Mouse (Mus musculus) layer of hippocampus, adult 18-20 months (tissue): Measurements from ENCODE around the gene Tmem19. TPM values are rescaled to one million over a fixed set of nuclear protein-coding genes. Genes with fewer than 3 reads are reported as not detected.

ENCODE experiments used
- DNase-seq, 2 experiments: peaks; one replicate each; pipeline ENCODE4 v3.0.0; 2022; ENCODE audit warnings: low spot score in 2 of 2
- total RNA-seq, 2 experiments: library from RNA; stranded (reverse); gene quantifications; 2 replicates each; pipeline ENCODE4 v1.2.3; 2021

Gene Tmem19
- total RNA-seq, 2 experiments from 2014 or later = 37.9 to 39.6 TPM

- DNase-seq = no peak
These were observed 49.6 kb downstream of the Tmem19 start for GRCm38 (mm10) chr10:115312732-115313131.

GRCm38 (mm10) chr10:115312194-115312593, 50.1 kb downstream of the Tmem19 start:
- DNase-seq = no peak

- DNase-seq = no peak
These were observed 50.9 kb downstream of the Tmem19 start for GRCm38 (mm10) chr10:115311263-115311965.

- DNase-seq = no peak
These were observed 53.1 kb downstream of the Tmem19 start for GRCm38 (mm10) chr10:115309191-115309590.

- DNase-seq = no peak
These were observed 54.9 kb downstream of the Tmem19 start for GRCm38 (mm10) chr10:115307331-115307875.

GRCm38 (mm10) chr10:115298683-115299082, 63.6 kb downstream of the Tmem19 start:
- DNase-seq = no peak

- no peak for DNase-seq
These were observed 64.7 kb downstream of the Tmem19 start for GRCm38 (mm10) chr10:115297582-115297981.

- DNase-seq = no peak
These were observed 65.8 kb downstream of the Tmem19 start for GRCm38 (mm10) chr10:115296401-115296935.

GRCm38 (mm10) chr10:115295162-115295561, 67.1 kb downstream of the Tmem19 start:
- no peak for DNase-seq

- DNase-seq = no peak
These were observed 67.6 kb downstream of the Tmem19 start for GRCm38 (mm10) chr10:115294715-115295114.

GRCm38 (mm10) chr10:115293946-115294345, 68.4 kb downstream of the Tmem19 start:
- peak in 1 of 2 experiments; percentile 44 for DNase-seq

GRCm38 (mm10) chr10:115290671-115291070, 71.6 kb downstream of the Tmem19 start:
- no peak for DNase-seq

Other genes starting within 250 kb of the Tmem19 start
- gene Tph2, start 177.5 kb downstream of the Tmem19 start, total RNA-seq = 1 to 10 TPM in 1 of 2 experiments, under 1 TPM in 1; 0.68 to 1.2 TPM
- gene Tbc1d15, start 111.0 kb downstream of the Tmem19 start, total RNA-seq = 10 to 100 TPM; 60.3 to 62.9 TPM
- gene Rab21, start 46.9 kb downstream of the Tmem19 start, total RNA-seq = 10 to 100 TPM; 58.1 to 58.4 TPM
- gene Thap2, start 21.9 kb upstream of the Tmem19 start, total RNA-seq = 10 to 100 TPM; 13.8 to 14.7 TPM
- gene Zfc3h1, start 22.5 kb upstream of the Tmem19 start, total RNA-seq = 10 to 100 TPM; 40.0 to 46.7 TPM
- gene A930009A15Rik, start 207.5 kb upstream of the Tmem19 start, total RNA-seq = under 1 TPM; 0.32 to 0.56 TPM
- gene Lgr5, start 225.3 kb upstream of the Tmem19 start, total RNA-seq = 1 to 10 TPM; 1.9 to 2.5 TPM